Mouse (Mus musculus): ENCODE data around the gene Gm13271. TPM values are rescaled to one million over a fixed set of nuclear protein-coding genes. Genes with fewer than 3 reads are reported as not detected.
"Not testable (repeated sequence)": the region's sequence is repeated elsewhere in the genome, so short reads cannot be mapped to it uniquely, and the experiment has no call there.

Gene Gm13271
- polyA plus RNA-seq, 1 experiment from 2014 or later = 0.30 TPM

DNA sequence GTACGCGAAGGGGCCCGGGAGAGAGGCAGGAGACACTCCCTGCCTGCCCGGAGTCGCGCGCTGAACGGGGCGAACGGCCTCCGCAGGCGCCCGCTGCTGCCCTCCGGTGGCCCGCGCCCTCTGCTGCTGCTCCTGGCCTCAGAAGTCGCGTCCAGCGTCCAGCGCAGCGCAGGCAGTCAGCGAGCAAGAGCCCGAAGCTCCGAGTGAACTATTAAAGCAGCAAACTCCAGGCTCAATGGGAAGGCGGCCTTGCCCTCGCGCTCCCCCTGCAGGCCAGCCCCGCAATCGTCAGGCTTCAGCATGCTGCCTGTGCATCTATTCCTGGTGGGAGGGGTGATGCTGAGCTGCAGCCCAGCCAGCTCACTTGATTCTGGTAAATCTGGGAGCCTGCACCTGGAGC, 24.9 kb downstream of the Gm13271 start, which contains the start of gene Gm13272:
TSS of gene Gm13272 (plus strand) at position 301 of the 400 bp plus-strand sequence.
- not testable (repeated sequence) for H3K4me1 ChIP-seq; H3K4me3 ChIP-seq; H3K9me3 ChIP-seq; H3K27me3 ChIP-seq (ENCODE audit: insufficient read depth, poor library complexity, severe bottlenecking); H3K27ac ChIP-seq; H3K36me3 ChIP-seq; DNase-seq (ENCODE audit: low spot score)
- no CpG with 5 or more reads among the region's 29 CpGs for WGBS

DNA sequence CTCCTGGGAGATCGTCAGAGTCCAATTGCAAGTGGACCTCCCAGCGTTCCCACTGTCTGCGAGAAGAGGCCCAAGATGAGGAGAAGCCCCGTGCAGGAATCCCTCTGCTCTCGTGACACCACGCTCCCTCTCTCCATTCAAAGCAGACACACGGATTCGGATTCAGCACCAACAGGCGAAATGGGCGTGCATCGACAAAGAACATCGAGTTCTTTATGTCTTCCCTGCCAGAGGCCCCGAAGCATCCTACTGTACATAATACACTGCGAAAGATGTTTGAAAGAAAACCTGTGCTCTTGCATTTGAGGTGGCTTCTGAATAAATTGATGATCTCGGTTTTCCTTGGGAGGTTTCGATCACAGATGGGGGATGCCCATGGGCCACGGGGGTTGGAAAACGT, 25.7 kb downstream of the Gm13271 start:
- not testable (repeated sequence) for H3K27ac ChIP-seq; H3K4me1 ChIP-seq; H3K36me3 ChIP-seq; H3K4me3 ChIP-seq; H3K27me3 ChIP-seq (ENCODE audit: insufficient read depth, poor library complexity, severe bottlenecking); DNase-seq (ENCODE audit: low spot score); H3K9me3 ChIP-seq
- WGBS = 39% methylated on average over 16 of the region's 18 CpGs

DNA sequence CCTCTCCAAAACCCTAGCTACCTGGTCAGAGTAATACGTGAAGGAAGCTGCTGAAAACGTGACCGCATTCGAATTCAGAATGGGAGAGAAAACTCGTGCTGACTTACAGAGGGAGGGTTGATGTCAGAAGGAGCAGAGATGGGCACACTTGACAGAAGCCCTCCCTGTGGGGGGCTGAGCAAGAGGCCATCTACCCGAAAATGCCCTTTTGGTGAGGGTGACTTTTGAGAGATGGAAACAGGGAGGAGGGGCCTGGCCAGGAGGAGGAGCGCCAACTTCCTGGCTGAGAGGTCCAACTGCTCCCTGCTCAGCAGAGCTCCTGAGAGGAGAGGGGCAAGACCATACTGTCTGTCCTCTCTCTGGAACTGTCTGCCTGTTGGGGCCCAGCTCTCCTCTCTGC, 27.2 kb downstream of the Gm13271 start, which contains the start of gene Ifnz:
TSS of gene Ifnz (plus strand) at position 301 of the 400 bp plus-strand sequence.
- H3K36me3 ChIP-seq; H3K9me3 ChIP-seq; H3K27me3 ChIP-seq (ENCODE audit: insufficient read depth, poor library complexity, severe bottlenecking); H3K4me1 ChIP-seq; DNase-seq (ENCODE audit: low spot score); H3K4me3 ChIP-seq; H3K27ac ChIP-seq: not testable (repeated sequence)
- 19% methylated on average over 4 of the region's 7 CpGs for WGBS

DNA sequence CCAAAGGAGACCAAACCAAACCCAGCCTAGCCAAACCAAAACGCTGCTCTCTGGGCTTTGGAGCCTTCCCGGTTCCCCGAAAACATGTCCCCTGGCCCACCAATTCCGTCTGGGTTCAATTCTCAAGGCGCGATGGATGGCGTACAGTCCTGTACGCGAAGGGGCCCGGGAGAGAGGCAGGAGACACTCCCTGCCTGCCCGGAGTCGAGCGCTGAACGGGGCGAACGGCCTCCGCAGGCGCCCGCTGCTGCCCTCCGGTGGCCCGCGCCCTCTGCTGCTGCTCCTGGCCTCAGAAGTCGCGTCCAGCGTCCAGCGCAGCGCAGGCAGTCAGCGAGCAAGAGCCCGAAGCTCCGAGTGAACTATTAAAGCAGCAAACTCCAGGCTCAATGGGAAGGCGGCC, 27.7 kb downstream of the Gm13271 start:
- H3K36me3 ChIP-seq; H3K4me1 ChIP-seq; DNase-seq (ENCODE audit: low spot score); H3K9me3 ChIP-seq; H3K27ac ChIP-seq; H3K4me3 ChIP-seq; H3K27me3 ChIP-seq (ENCODE audit: insufficient read depth, poor library complexity, severe bottlenecking): not testable (repeated sequence)
- WGBS = 2% methylated on average over 17 of the region's 31 CpGs

DNA sequence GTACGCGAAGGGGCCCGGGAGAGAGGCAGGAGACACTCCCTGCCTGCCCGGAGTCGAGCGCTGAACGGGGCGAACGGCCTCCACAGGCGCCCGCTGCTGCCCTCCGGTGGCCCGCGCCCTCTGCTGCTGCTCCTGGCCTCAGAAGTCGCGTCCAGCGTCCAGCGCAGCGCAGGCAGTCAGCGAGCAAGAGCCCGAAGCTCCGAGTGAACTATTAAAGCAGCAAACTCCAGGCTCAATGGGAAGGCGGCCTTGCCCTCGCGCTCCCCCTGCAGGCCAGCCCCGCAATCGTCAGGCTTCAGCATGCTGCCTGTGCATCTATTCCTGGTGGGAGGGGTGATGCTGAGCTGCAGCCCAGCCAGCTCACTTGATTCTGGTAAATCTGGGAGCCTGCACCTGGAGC, 30.7 kb downstream of the Gm13271 start, which contains the start of gene Gm13276:
TSS of gene Gm13276 (plus strand) at position 301 of the 400 bp plus-strand sequence.
- not testable (repeated sequence) for H3K4me3 ChIP-seq; H3K27me3 ChIP-seq (ENCODE audit: insufficient read depth, poor library complexity, severe bottlenecking); H3K36me3 ChIP-seq; H3K9me3 ChIP-seq; DNase-seq (ENCODE audit: low spot score); H3K27ac ChIP-seq; H3K4me1 ChIP-seq
- no CpG with 5 or more reads among the region's 27 CpGs for WGBS

DNA sequence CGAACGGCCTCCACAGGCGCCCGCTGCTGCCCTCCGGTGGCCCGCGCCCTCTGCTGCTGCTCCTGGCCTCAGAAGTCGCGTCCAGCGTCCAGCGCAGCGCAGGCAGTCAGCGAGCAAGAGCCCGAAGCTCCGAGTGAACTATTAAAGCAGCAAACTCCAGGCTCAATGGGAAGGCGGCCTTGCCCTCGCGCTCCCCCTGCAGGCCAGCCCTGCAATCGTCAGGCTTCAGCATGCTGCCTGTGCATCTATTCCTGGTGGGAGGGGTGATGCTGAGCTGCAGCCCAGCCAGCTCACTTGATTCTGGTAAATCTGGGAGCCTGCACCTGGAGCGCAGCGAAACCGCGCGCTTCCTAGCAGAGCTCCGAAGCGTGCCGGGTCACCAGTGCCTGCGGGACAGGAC, 33.7 kb downstream of the Gm13271 start, which contains the start of gene Gm13277:
TSS of gene Gm13277 (plus strand) at position 231 of the 400 bp plus-strand sequence.
- WGBS = 0% methylated on average over 3 of the region's 28 CpGs
- not testable (repeated sequence) for H3K27me3 ChIP-seq (ENCODE audit: insufficient read depth, poor library complexity, severe bottlenecking)

DNA sequence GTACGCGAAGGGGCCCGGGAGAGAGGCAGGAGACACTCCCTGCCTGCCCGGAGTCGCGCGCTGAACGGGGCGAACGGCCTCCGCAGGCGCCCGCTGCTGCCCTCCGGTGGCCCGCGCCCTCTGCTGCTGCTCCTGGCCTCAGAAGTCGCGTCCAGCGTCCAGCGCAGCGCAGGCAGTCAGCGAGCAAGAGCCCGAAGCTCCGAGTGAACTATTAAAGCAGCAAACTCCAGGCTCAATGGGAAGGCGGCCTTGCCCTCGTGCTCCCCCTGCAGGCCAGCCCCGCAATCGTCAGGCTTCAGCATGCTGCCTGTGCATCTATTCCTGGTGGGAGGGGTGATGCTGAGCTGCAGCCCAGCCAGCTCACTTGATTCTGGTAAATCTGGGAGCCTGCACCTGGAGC, 36.6 kb downstream of the Gm13271 start, which contains the start of gene Gm13278:
TSS of gene Gm13278 (plus strand) at position 301 of the 400 bp plus-strand sequence.
- not testable (repeated sequence) for H3K9me3 ChIP-seq; H3K27ac ChIP-seq; DNase-seq (ENCODE audit: low spot score); H3K27me3 ChIP-seq (ENCODE audit: insufficient read depth, poor library complexity, severe bottlenecking); H3K4me1 ChIP-seq; H3K4me3 ChIP-seq; H3K36me3 ChIP-seq
- WGBS = no CpG with 5 or more reads among the region's 28 CpGs

More for the DNA sequence above, 33.7 kb downstream of the Gm13271 start, which contains the start of gene Gm13277:
- not testable (repeated sequence) for H3K4me3 ChIP-seq; H3K36me3 ChIP-seq; H3K27ac ChIP-seq; H3K4me1 ChIP-seq; DNase-seq (ENCODE audit: low spot score); H3K9me3 ChIP-seq

DNA sequence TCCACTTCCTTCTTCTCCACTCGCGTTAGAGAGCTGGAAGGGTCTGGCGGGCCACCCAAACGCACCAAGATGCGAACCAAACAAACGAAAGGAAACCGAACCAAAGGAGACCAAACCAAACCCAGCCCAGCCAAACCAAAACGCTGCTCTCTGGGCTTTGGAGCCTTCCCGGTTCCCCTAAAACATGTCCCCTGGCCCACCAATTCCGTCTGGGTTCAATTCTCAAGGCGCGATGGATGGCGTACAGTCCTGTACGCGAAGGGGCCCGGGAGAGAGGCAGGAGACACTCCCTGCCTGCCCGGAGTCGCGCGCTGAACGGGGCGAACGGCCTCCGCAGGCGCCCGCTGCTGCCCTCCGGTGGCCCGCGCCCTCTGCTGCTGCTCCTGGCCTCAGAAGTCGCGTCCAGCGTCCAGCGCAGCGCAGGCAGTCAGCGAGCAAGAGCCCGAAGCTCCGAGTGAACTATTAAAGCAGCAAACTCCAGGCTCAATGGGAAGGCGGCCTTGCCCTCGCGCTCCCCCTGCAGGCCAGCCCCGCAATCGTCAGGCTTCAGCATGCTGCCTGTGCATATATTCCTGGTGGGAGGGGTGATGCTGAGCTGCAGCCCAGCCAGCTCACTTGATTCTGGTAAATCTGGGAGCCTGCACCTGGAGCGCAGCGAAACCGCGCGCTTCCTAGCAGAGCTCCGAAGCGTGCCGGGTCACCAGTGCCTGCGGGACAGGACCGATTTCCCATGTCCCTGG, 39.4 kb downstream of the Gm13271 start, which contains the start of gene Gm13275:
TSS of gene Gm13275 (plus strand) at position 552 of the 740 bp plus-strand sequence.
- not testable (repeated sequence) for DNase-seq (ENCODE audit: low spot score)
- under 1% methylated on average over 19 of the region's 52 CpGs for WGBS

DNA sequence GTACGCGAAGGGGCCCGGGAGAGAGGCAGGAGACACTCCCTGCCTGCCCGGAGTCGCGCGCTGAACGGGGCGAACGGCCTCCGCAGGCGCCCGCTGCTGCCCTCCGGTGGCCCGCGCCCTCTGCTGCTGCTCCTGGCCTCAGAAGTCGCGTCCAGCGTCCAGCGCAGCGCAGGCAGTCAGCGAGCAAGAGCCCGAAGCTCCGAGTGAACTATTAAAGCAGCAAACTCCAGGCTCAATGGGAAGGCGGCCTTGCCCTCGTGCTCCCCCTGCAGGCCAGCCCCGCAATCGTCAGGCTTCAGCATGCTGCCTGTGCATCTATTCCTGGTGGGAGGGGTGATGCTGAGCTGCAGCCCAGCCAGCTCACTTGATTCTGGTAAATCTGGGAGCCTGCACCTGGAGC, 42.4 kb downstream of the Gm13271 start, which contains the start of gene Gm13279:
TSS of gene Gm13279 (plus strand) at position 301 of the 400 bp plus-strand sequence.
- not testable (repeated sequence) for H3K27me3 ChIP-seq (ENCODE audit: insufficient read depth, poor library complexity, severe bottlenecking); H3K9me3 ChIP-seq; H3K4me3 ChIP-seq; H3K36me3 ChIP-seq; H3K4me1 ChIP-seq; DNase-seq (ENCODE audit: low spot score); H3K27ac ChIP-seq
- no CpG with 5 or more reads among the region's 28 CpGs for WGBS

More for the DNA sequence above, 39.4 kb downstream of the Gm13271 start, which contains the start of gene Gm13275:
- not testable (repeated sequence) for H3K27ac ChIP-seq; H3K4me1 ChIP-seq; H3K27me3 ChIP-seq (ENCODE audit: insufficient read depth, poor library complexity, severe bottlenecking); H3K9me3 ChIP-seq; H3K4me3 ChIP-seq; H3K36me3 ChIP-seq

DNA sequence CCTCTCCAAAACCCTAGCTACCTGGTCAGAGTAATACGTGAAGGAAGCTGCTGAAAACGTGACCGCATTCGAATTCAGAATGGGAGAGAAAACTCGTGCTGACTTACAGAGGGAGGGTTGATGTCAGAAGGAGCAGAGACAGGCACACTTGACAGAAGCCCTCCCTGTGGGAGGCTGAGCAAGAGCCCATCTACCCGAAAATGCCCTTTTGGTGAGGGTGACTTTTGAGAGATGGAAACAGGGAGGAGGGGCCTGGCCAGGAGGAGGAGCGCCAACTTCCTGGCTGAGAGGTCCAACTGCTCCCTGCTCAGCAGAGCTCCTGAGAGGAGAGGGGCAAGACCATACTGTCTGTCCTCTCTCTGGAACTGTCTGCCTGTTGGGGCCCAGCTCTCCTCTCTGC, 44.7 kb downstream of the Gm13271 start, which contains the start of gene Gm13285:
TSS of gene Gm13285 (plus strand) at position 301 of the 400 bp plus-strand sequence.
- H3K27me3 ChIP-seq (ENCODE audit: insufficient read depth, poor library complexity, severe bottlenecking); H3K4me1 ChIP-seq; H3K27ac ChIP-seq; H3K36me3 ChIP-seq; DNase-seq (ENCODE audit: low spot score); H3K9me3 ChIP-seq; H3K4me3 ChIP-seq: not testable (repeated sequence)
- WGBS = 16% methylated on average over 6 of the region's 7 CpGs

DNA sequence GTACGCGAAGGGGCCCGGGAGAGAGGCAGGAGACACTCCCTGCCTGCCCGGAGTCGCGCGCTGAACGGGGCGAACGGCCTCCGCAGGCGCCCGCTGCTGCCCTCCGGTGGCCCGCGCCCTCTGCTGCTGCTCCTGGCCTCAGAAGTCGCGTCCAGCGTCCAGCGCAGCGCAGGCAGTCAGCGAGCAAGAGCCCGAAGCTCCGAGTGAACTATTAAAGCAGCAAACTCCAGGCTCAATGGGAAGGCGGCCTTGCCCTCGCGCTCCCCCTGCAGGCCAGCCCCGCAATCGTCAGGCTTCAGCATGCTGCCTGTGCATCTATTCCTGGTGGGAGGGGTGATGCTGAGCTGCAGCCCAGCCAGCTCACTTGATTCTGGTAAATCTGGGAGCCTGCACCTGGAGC, 48.3 kb downstream of the Gm13271 start, which contains the start of gene Gm13287:
TSS of gene Gm13287 (plus strand) at position 301 of the 400 bp plus-strand sequence.
- H3K4me1 ChIP-seq; H3K36me3 ChIP-seq; H3K27me3 ChIP-seq (ENCODE audit: insufficient read depth, poor library complexity, severe bottlenecking); H3K27ac ChIP-seq; H3K4me3 ChIP-seq; H3K9me3 ChIP-seq; DNase-seq (ENCODE audit: low spot score): not testable (repeated sequence)
- WGBS = no CpG with 5 or more reads among the region's 29 CpGs

Data from heart, embryonic 10.5 days (tissue).